Comparison of ENCODE assay signal across 8 mouse cellular contexts in the genomic region with DNA sequence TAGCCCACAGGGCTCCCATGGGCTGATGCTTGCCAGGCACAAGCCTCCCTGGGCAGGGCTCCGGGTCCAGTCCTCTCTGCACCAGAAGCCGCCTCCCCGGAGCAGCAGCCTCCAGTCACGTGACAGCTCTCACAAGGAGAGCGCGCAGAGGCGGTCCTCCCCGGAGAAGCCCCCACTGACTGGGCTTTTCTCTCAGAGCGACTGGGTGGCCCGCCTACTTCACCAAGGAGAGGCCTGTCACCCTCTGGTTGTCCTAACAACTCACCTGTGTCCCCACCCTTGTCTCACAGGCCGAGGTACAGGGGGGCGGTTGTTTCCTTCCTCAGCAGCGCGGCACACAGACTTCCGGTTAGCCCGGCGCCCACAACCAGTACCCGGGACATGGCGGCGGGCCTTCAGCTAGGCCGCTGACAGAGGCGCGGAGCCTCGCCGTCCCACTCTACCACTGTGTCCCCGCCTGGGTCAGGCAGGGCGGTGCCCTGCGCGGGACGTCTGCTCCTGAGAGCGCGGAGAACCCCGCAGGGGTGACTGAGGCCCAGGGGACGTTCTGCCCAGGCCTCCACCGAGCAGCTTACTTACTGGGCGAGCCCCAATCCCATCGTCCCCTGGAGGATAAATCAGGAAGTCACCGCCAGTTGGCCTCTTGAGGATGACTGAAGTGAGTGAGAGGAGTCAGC. TPM values are rescaled to one million over a fixed set of nuclear protein-coding genes. Genes with fewer than 3 reads are reported as not detected.
DNase-seq lines count a peak whose midpoint lies in the region; ATAC-seq and TF ChIP-seq lines count a peak whose summit lies in the region.
"Not testable (repeated sequence)": the region's sequence is repeated elsewhere in the genome, so short reads cannot be mapped to it uniquely, and the experiment has no call there.

No protein-coding gene starts in this region.

- H3K4me1 ChIP-seq in hindbrain, embryonic 11.5 days (replicated peaks; ENCODE audit: control insufficient read depth, insufficient read depth, low read length); lung, adult 2 months (ENCODE audit: control insufficient read depth, insufficient read depth, low read length): not testable (repeated sequence)

- ATAC-seq in hindbrain, embryonic 11.5 days (ENCODE audit: low FRiP score): peak; percentile 100
- peak; percentile 73 for ATAC-seq in neutrophil, adult 5-6 weeks (ENCODE audit: extremely low read depth, insufficient number of reproducible peaks, low FRiP score, poor library complexity, severe bottlenecking)

- H3K4me3 ChIP-seq in hindbrain, embryonic 11.5 days (ENCODE audit: low read depth, low read length): peak overlapping the region; percentile 21
- H3K4me3 ChIP-seq in lung, adult 2 months (replicated peaks; ENCODE audit: extremely low read depth, low read depth, low read length): peak overlapping the region; percentile 57

- not testable (repeated sequence) for H3K9me3 ChIP-seq in hindbrain, embryonic 11.5 days (ENCODE audit: control insufficient read depth, low read length)

- H3K27ac ChIP-seq in hindbrain, embryonic 11.5 days (ENCODE audit: low read depth, low read length): not testable (repeated sequence)

- TF ChIP-seq POLR2A in lung, adult 2 months (IDR thresholded peaks at IDR 0.05; ENCODE audit: borderline replicate concordance, extremely low read depth, low read depth, low read length): 0 out of 2 replicates have a peak, but pooled peaks have one; percentile 38

- peak overlapping the region; percentile 28 for H3K4me2 ChIP-seq in hindbrain, embryonic 11.5 days (replicated peaks; ENCODE audit: low read depth, low read length)

- not testable (repeated sequence) for H3K36me3 ChIP-seq in hindbrain, embryonic 11.5 days (ENCODE audit: control insufficient read depth, insufficient read depth, low read length)

- H3K9ac ChIP-seq in hindbrain, embryonic 11.5 days (ENCODE audit: low read depth, low read length): peak overlapping the region; percentile 47; the same call in 1 of the 2 replicates

- TF ChIP-seq CTCF in lung, adult 2 months (IDR thresholded peaks at IDR 0.05; ENCODE audit: insufficient read depth, low read length): not testable (repeated sequence)

- DNase-seq in Muller cell, postnatal 12 days (ENCODE audit: inconsistent ontology term): peak; percentile 80
- DNase-seq in cerebellum, postnatal 25 days: peak; percentile 73 to 78
- DNase-seq in frontal cortex, postnatal 14 days (ENCODE audit: low spot score in 2 of 2): peak; percentile 35 to 43
- DNase-seq in hindbrain, embryonic 11.5 days (ENCODE audit: low spot score): peak; percentile 77
- peak; percentile 26 for DNase-seq in layer of hippocampus, adult 9-10 months (ENCODE audit: low spot score)
- peak; percentile 70 for DNase-seq in lung, adult 2 months
- DNase-seq in testis, postnatal 10 days (ENCODE audit: low spot score): peak; percentile 53

- 10% methylated on average over 8 of the region's 38 CpGs for WGBS in hindbrain, embryonic 11.5 days
- WGBS in lung, adult 2 months: 8% methylated on average over 10 of the region's 38 CpGs

- H3K27me3 ChIP-seq in hindbrain, embryonic 11.5 days (ENCODE audit: control insufficient read depth, insufficient read depth, low read length): not testable (repeated sequence)

RNA-seq across cellular contexts. Expression of gene Gm8978, which starts 35.3 kb away (rescaled TPM):
- polyA plus RNA-seq in hindbrain, embryonic 11.5 days (2014; fragmentation: Nextera tagmentation; extraction: Ambion mirVana): not detected in 2 replicates
- not detected in 2 replicates for polyA plus RNA-seq in lung, adult 2 months (2012; rRNA removed)
- total RNA-seq in neutrophil, adult 5-6 weeks (2017): not detected in 2 replicates

Comparison
In these comparisons a context has a peak if more than half of its experiments do, and no peak if none do; other contexts are left out.
1. DNase-seq: peak in every context shown above with its lines; median percentile 80 in Muller cell, postnatal 12 days; 77 in hindbrain, embryonic 11.5 days; 76 in cerebellum, postnatal 25 days; 70 in lung, adult 2 months; 53 in testis, postnatal 10 days; 39 in frontal cortex, postnatal 14 days; 26 in layer of hippocampus, adult 9-10 months.